Mouse (Mus musculus) small intestine, adult 2 months (tissue): Measurements from ENCODE around the gene Map9.

ENCODE experiments used
- CTCF ChIP-seq: fragments of 200-500 bp; IDR thresholded peaks from 2 replicates; pipeline ENCODE4 v1.5.1; 2012; ENCODE audit warnings: low read depth, mild to moderate bottlenecking, control low read depth, inconsistent platforms, low read length, moderate library complexity, mixed read lengths; ENCODE audit not compliant: insufficient replicate concordance, insufficient read length; ENCODE audit errors: extremely low read depth
- POLR2A ChIP-seq: fragments of 200-500 bp; IDR thresholded peaks from 2 replicates; pipeline ENCODE4 v1.6.1; 2012; ENCODE audit warnings: low read depth, mild to moderate bottlenecking, control low read depth, inconsistent platforms, low read length, moderate library complexity

GRCm38 (mm10) chr3:82370439-82371011 lies 12.7 kb downstream of the Map9 start:
- TF ChIP-seq POLR2A (no peak), CTCF (no peak)
